Mouse (Mus musculus) hindbrain, embryonic 13.5 days (tissue): Measurements from ENCODE around the gene Fam160a2. TPM values are rescaled to one million over a fixed set of nuclear protein-coding genes. Genes with fewer than 3 reads are reported as not detected.
A peak's percentile ranks its signal among the peaks of the same experiment; 100 is the strongest.

ENCODE experiments used
- ATAC-seq: fragments of 200-750 bp; cut with Nextera tagmentation; 2 replicates; pipeline ENCODE4 v1.8.0; 2017; ENCODE audit warnings: moderate TSS enrichment; ENCODE audit not compliant: low FRiP score
- H3K27ac ChIP-seq: fragments of 300-500 bp; sonication (generic); 2 replicates; pipeline ENCODE4 v1.5.1; 2015; ENCODE audit warnings: inconsistent platforms, mild to moderate bottlenecking, moderate library complexity
- H3K27me3 ChIP-seq: fragments of 300-500 bp; sonication (generic); 2 replicates; pipeline ENCODE4 v1.6.1; 2015; ENCODE audit warnings: mild to moderate bottlenecking, inconsistent platforms
- H3K36me3 ChIP-seq: fragments of 300-500 bp; sonication (generic); 2 replicates; pipeline ENCODE4 v1.6.1; 2015; ENCODE audit warnings: mild to moderate bottlenecking, inconsistent platforms
- H3K4me1 ChIP-seq: fragments of 300-500 bp; sonication (generic); replicated peaks from 2 replicates; pipeline ENCODE4 v1.6.1; 2015; ENCODE audit warnings: inconsistent platforms
- H3K4me2 ChIP-seq: fragments of 300-500 bp; sonication (generic); 2 replicates; pipeline ENCODE4 v1.6.1; 2015; ENCODE audit warnings: inconsistent platforms, mild to moderate bottlenecking, moderate library complexity
- H3K4me3 ChIP-seq: fragments of 300-500 bp; sonication (generic); 2 replicates; pipeline ENCODE4 v1.5.1; 2015; ENCODE audit warnings: mild to moderate bottlenecking, inconsistent platforms
- H3K9ac ChIP-seq: fragments of 300-500 bp; sonication (generic); 2 replicates; pipeline ENCODE4 v1.6.1; 2015; ENCODE audit warnings: mild to moderate bottlenecking, inconsistent platforms
- H3K9me3 ChIP-seq: fragments of 300-500 bp; sonication (generic); 2 replicates; pipeline ENCODE4 v1.6.1; 2016; ENCODE audit warnings: inconsistent platforms
- WGBS: fragments of 180-500 bp; shearing (Covaris S2); methylation state at CpG from one replicate; pipeline ENCODE4 v1.1.7; 2015; 5-methylcytosine and 5-hydroxymethylcytosine counted together
- polyA plus RNA-seq: library from polyadenylated mRNA; unstranded; fragments of >200 nt; fragmentation: Nextera tagmentation; extraction: Ambion mirVana; gene quantifications from 2 replicates; pipeline ENCODE4 v1.2.1, GENCODE M21; 2015

Gene Fam160a2
- 41.5 and 43.7 TPM in 2 replicates for polyA plus RNA-seq

DNA sequence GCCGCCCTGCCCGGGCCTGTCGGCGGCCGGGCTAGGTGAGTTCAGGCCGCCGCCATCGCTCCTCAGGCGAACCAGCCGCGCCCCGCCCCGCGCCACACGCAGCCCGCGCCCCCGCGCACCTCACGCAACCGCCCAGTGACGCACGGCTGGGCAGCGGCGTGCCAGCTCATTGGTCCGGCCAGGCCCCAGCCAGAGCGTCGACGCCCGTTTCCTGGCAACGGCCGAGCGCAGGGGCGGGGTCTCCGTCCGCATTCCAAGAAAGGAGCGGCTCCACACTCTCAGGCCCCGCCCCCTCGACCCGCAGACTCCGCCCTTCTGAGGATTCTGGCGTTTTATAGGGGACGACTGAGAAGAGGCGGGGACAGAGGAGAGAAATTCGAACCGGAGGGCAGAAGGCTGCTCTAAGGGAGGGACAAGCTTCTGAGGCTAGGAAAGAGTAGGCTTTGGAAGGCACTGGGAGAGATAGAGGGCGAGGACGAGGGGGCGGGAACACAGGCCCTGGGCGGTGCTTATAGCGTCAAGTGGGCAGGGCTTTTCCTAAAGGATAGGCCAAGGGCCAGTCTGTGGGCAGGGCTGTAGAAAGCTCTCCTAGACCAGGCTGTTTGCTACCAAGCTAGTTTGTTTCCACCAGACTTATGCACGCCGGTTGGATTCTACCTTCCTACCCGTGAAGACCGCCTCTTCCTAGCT lies at the start of gene Fam160a2:
TSS of gene Fam160a2 (minus strand) at position 120 of the 690 bp plus-strand sequence.
- Histone ChIP-seq H3K27me3 (no peaks in the 10 kb centered on the region), H3K36me3 (no peaks in the 10 kb centered on the region; the same call in none of the 2 replicates), H3K9ac (peak within 1 kb of the TSS; percentile 86), H3K4me3 (peak within 1 kb of the TSS; percentile 60), H3K27ac (peak within 1 kb of the TSS; percentile 77), H3K9me3 (no peaks in the 10 kb centered on the region), H3K4me2 (peak within 1 kb of the TSS; percentile 87), H3K4me1 (peaks cover 23% of the 10 kb centered on the region)
- WGBS, result under 1% methylated on average over 55 of the region's 55 CpGs
- ATAC-seq, result peak; percentile 99

DNA sequence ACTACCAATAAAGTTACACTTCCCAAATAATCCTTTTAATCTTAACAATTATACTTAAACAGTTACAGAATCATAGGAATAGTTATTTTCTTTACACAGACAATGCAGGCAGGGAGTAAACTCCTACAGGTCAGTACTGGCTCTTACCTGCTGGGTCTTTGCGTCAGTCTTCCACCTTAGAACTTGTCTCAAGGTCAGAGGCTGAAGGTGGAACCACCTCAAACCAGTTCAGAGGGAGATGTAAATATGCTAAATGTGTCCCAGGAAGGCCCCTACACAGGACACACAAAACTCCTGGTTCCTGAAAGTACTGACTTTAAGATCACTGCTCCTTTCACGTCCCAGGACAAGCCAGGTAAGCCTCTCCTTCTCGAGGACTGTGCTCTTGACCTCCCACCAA lies 45.2 kb upstream of the Fam160a2 start:
- H3K27me3 ChIP-seq, result no peaks in the 10 kb centered on the region
- no peaks in the 10 kb centered on the region for H3K36me3 ChIP-seq
- no peaks in the 10 kb centered on the region for H3K9me3 ChIP-seq
- no peak overlapping the region for H3K27ac ChIP-seq
- WGBS, result 76% methylated on average over 3 of the region's 3 CpGs
- H3K9ac ChIP-seq, result no peak overlapping the region
- no peak overlapping the region for H3K4me3 ChIP-seq
- ATAC-seq, result no peak
- H3K4me2 ChIP-seq, result no peak overlapping the region
- H3K4me1 ChIP-seq, result no peaks in the 10 kb centered on the region

DNA sequence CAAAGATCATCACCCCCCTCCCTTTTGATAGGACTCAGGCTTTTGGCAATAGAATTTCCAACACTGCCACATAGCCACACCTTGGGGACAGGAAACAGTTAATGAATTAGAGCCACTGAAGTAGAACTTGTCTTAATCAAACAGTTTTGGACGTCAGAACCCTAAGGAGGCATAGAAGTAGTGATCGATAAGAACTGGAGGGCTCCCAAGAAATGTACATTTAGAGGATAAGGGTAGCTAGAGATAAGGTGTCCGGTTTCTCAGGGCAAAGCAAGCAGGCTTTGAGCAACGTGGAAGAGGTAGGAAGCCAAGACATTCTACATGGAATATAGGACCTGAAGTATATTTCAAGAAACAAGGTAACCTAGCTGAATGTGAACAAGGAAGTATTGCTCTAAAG lies 41.6 kb upstream of the Fam160a2 start:
- 73% methylated on average over 4 of the region's 4 CpGs for WGBS
- no peaks in the 10 kb centered on the region for H3K36me3 ChIP-seq
- no peak overlapping the region for H3K4me3 ChIP-seq
- no peak overlapping the region for H3K4me2 ChIP-seq
- H3K9me3 ChIP-seq, result no peaks in the 10 kb centered on the region
- H3K4me1 ChIP-seq, result no peaks in the 10 kb centered on the region
- no peak overlapping the region for H3K27ac ChIP-seq
- H3K27me3 ChIP-seq, result no peaks in the 10 kb centered on the region
- no peak overlapping the region for H3K9ac ChIP-seq
- ATAC-seq, result no peak

DNA sequence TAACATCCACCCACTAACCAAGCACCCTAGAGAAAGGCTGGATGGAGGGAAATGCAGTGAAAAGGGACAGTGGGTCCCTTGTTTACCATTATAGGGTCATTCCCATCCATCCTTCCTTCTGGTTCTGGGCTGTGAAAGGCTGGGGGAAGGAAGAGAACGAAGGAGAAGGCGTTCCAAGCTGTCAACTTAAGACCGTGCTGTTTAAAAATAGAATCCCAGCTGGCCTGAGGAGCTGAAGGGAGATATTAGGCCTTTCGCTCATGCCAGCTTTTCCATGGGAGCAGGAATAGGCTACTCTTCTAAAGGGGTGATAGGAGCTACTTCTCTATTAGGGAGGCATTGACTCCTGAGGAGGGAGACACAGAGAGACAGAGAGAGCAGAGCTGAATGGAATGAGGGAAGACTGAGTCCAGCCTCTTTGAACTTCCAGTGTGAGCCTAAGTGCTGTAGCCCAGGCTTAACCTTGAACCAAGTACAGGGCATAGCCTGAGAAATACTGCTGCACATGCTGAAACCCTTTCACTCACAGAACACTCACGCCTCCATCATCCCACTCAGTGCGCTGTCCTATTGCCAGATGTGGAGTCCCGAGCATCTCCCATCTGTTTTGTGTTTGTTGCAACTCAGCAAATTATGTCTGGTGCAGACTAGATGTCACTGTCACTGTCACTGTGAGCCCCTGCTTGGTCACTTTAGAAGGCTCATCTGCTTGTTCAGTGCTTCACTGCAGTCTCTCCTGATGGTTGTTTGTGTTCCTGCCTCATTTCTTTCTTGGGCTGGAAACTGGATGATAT lies 38.3 kb upstream of the Fam160a2 start:
- ATAC-seq, result no peak
- no peaks in the 10 kb centered on the region for H3K9me3 ChIP-seq
- no peaks in the 10 kb centered on the region for H3K27me3 ChIP-seq
- no peak overlapping the region for H3K4me3 ChIP-seq
- H3K27ac ChIP-seq, result no peak overlapping the region
- WGBS, result 88% methylated on average over 7 of the region's 7 CpGs
- H3K4me1 ChIP-seq, result no peaks in the 10 kb centered on the region
- H3K4me2 ChIP-seq, result no peak overlapping the region
- no peak overlapping the region for H3K9ac ChIP-seq
- no peaks in the 10 kb centered on the region for H3K36me3 ChIP-seq

DNA sequence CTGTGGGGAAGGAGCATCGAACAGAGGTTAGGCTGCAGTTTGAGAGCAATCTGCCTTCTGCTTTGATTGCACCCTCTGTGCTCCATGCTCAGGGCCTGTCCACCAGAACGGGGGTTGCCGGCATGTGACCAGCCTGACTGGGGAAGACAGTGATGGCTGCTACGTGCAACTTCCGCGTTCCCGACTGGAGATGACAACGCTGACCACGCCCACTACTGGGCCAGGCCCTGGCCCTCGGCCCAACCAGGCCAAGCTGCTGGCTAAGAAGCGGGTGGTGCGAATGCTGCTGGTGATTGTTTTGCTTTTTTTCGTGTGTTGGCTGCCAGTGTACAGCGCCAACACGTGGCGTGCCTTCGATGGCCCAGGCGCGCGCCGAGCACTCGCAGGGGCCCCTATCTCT lies 34.9 kb upstream of the Fam160a2 start:
- Histone ChIP-seq H3K36me3 (no peaks in the 10 kb centered on the region), H3K4me3 (no peak overlapping the region), H3K9ac (no peak overlapping the region), H3K4me1 (no peaks in the 10 kb centered on the region), H3K4me2 (no peak overlapping the region), H3K27me3 (no peaks in the 10 kb centered on the region), H3K27ac (no peak overlapping the region), H3K9me3 (no peaks in the 10 kb centered on the region)
- ATAC-seq, result peak; percentile 50; the same call in 1 of the 2 replicates
- WGBS, result 87% methylated on average over 22 of the region's 22 CpGs

DNA sequence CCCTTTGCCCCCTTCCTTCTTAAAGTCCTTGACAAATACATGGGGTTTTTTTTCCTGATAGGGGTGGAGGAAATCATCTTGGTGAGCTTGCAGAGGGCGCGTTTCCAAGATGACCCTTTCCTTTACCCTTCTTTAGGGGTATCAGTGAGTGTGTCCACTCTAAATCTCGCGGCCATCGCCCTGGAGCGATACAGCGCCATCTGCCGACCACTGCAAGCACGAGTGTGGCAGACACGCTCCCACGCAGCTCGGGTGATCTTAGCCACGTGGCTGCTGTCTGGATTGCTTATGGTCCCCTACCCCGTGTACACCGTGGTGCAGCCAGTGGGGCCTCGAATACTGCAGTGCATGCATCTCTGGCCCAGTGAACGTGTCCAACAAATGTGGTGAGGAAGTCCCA lies 34.0 kb upstream of the Fam160a2 start:
- H3K36me3 ChIP-seq, result no peaks in the 10 kb centered on the region
- H3K9me3 ChIP-seq, result no peaks in the 10 kb centered on the region
- H3K27me3 ChIP-seq, result no peaks in the 10 kb centered on the region
- H3K27ac ChIP-seq, result no peak overlapping the region
- no peak overlapping the region for H3K4me2 ChIP-seq
- H3K4me1 ChIP-seq, result no peaks in the 10 kb centered on the region
- ATAC-seq, result no peak
- H3K4me3 ChIP-seq, result no peak overlapping the region
- WGBS, result 84% methylated on average over 17 of the region's 17 CpGs
- H3K9ac ChIP-seq, result no peak overlapping the region

DNA sequence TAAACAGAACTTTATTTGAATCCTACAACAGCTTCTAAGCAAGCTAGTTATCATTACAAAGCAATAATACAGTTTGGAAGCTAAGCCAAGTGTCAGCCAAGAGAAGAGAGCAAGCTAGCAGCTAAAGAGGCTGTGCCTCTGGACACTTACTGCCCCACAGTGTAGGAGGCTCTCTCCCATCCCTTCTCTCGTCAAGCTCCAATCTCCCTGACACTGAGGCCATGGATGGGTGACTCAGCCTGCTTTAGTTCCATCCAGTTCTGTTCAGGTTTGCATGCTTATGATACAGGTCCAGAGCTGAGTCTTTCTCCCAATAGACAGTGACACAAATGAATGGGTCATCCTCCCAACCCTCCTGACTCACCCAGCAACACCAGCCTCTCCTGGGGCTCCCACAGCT lies 32.2 kb upstream of the Fam160a2 start:
- Histone ChIP-seq H3K27ac (no peak overlapping the region), H3K4me1 (no peaks in the 10 kb centered on the region), H3K9me3 (no peaks in the 10 kb centered on the region), H3K4me2 (no peak overlapping the region), H3K9ac (no peak overlapping the region), H3K36me3 (no peaks in the 10 kb centered on the region), H3K4me3 (no peak overlapping the region), H3K27me3 (peaks cover 10% of the 10 kb centered on the region)
- no peak for ATAC-seq
- WGBS, result 57% methylated on average over 1 of the region's 1 CpGs

DNA sequence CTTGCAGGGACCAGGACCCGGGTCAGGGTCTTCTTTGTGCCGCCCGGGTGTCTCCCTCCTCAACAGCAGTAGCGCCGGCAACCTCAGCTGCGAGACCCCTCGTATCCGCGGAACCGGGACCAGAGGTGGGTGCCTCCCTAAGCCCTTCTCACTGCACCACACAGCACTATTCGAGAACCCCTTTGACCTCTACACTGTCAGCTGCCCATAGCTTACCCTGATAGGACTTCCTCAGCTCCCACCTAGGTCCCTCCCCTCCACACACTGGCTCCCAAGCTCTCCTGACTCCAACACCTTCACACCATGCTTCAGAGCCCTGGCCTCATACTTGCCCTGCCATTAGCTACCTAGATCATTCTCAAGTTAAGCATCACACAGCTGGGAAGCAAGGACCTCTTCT lies 26.2 kb upstream of the Fam160a2 start:
- no peaks in the 10 kb centered on the region for H3K36me3 ChIP-seq
- 1% methylated on average over 11 of the region's 11 CpGs for WGBS
- H3K4me2 ChIP-seq, result peak overlapping the region; percentile 87
- peak overlapping the region; percentile 57 for H3K4me3 ChIP-seq
- peak; percentile 70 for ATAC-seq
- peaks cover 12% of the 10 kb centered on the region for H3K4me1 ChIP-seq
- H3K27me3 ChIP-seq, result peaks cover 49% of the 10 kb centered on the region
- peak overlapping the region; percentile 73 for H3K9ac ChIP-seq
- no peaks in the 10 kb centered on the region for H3K9me3 ChIP-seq
- no peak overlapping the region for H3K27ac ChIP-seq

DNA sequence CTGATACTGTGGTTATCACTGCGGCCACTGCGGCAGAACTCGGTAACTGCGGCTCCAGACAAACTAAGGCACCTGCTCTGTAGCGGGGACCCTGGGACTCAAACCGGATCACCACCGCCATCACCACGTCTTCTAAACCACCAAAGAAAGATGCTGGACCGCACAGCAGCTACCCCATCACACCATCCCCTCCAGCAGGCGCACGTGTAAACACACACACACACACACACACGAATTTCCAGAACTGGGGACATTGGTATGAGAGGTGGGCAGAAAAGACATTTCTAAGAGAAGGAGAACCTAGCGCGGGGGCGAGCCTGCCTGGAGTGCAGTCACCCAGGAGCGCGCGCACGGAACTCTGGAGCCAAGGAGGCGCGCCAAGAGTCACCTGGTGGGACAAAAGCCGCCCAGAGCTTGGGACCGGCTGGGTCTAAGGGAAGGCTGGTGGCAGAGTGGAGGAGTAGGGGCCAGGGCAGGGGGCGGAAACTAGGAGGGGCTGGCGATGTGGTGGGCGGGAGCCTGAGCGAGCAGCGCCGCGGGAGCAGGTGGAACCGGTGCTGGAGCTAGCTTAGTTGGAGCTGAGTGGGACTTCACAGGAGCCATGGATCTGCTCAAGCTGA lies 25.7 kb upstream of the Fam160a2 start, which contains the start of gene Cckbr:
TSS of gene Cckbr (plus strand) at position 308 of the 620 bp plus-strand sequence.
- peak; percentile 92 for ATAC-seq
- H3K4me3 ChIP-seq, result peak within 1 kb of the TSS; percentile 57
- peaks cover 49% of the 10 kb centered on the region for H3K27me3 ChIP-seq
- H3K36me3 ChIP-seq, result no peaks in the 10 kb centered on the region
- H3K9ac ChIP-seq, result peak within 1 kb of the TSS; percentile 73
- H3K27ac ChIP-seq, result no peak within 1 kb of the TSS
- H3K9me3 ChIP-seq, result no peaks in the 10 kb centered on the region
- WGBS, result 2% methylated on average over 29 of the region's 31 CpGs
- peak within 1 kb of the TSS; percentile 87 for H3K4me2 ChIP-seq
- peaks cover 12% of the 10 kb centered on the region for H3K4me1 ChIP-seq

DNA sequence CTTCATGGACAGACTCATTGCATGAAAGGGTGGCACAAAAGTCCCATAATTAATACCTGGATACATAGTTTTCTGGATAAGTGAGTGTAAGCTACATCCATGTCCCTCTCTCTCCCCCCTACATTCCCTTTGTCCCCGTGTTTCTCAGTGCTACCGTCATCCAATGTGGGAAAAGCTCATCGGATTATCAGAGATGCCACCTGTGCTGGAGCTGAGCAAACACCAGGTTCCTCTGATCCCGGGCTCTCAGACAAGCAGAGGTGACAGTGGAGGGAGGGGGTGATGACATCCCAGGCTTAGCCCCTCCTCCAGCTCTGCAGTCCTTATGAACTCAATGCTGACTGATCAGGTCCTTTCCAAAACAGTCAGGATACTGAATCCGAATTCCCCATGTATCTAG lies 24.5 kb upstream of the Fam160a2 start:
- H3K4me1 ChIP-seq, result peaks cover 12% of the 10 kb centered on the region
- ATAC-seq, result no peak
- H3K4me3 ChIP-seq, result no peak overlapping the region
- no peak overlapping the region for H3K4me2 ChIP-seq
- H3K27ac ChIP-seq, result no peak overlapping the region
- H3K9me3 ChIP-seq, result no peaks in the 10 kb centered on the region
- 40% methylated on average over 5 of the region's 5 CpGs for WGBS
- no peaks in the 10 kb centered on the region for H3K36me3 ChIP-seq
- H3K9ac ChIP-seq, result no peak overlapping the region
- H3K27me3 ChIP-seq, result peaks cover 49% of the 10 kb centered on the region

DNA sequence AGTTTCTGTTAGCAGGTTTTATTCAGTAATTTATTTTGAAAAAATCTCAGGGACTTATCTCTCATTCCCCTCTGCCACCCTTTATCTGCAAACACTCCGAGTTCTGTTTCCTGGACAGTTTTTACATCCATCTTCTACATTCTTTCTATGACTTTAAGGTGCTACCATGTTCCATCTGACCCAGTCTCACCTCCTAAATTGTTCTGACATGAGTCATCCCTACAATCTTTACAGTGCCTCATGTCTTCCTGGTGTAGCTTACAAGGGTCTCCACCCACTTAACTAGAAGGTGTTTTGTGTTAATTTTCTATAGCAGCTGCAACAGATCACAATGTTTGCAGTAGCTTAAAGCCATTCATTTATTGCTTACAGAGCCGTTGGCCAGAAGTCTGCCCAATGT lies 21.0 kb upstream of the Fam160a2 start:
- no peak overlapping the region for H3K4me3 ChIP-seq
- H3K27ac ChIP-seq, result no peak overlapping the region
- no peak for ATAC-seq
- H3K36me3 ChIP-seq, result no peaks in the 10 kb centered on the region
- no peak overlapping the region for H3K9ac ChIP-seq
- 74% methylated on average over 2 of the region's 2 CpGs for WGBS
- H3K9me3 ChIP-seq, result no peaks in the 10 kb centered on the region
- no peak overlapping the region for H3K4me2 ChIP-seq
- peaks cover 9% of the 10 kb centered on the region for H3K4me1 ChIP-seq
- H3K27me3 ChIP-seq, result peaks cover 27% of the 10 kb centered on the region

DNA sequence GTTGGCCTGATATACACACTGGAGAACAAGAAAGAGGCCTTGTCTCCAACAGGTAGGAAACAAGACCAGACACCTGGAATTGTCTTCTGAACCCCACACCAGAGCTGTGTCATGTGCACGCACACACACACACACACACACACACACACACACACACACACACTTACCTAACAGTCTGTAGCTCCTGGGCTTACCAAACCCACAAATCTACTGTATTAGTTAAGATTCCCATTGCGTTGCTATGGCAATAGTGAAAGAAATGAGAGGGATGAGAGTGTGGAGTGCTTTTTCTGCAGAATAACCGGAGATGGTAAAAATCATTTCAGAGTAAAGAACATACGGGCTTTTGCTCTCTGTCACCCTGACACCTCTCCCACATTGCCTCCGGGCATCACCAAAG lies 18.3 kb upstream of the Fam160a2 start:
- Histone ChIP-seq H3K4me3 (no peak overlapping the region), H3K27ac (no peak overlapping the region), H3K9me3 (no peaks in the 10 kb centered on the region), H3K36me3 (no peaks in the 10 kb centered on the region), H3K27me3 (no peaks in the 10 kb centered on the region), H3K4me1 (no peaks in the 10 kb centered on the region), H3K9ac (no peak overlapping the region), H3K4me2 (no peak overlapping the region)
- 66% methylated on average over 5 of the region's 5 CpGs for WGBS
- ATAC-seq, result no peak
